Mouse (Mus musculus): ENCODE data around the gene Trim59.

The Trim59 gene

DNA sequence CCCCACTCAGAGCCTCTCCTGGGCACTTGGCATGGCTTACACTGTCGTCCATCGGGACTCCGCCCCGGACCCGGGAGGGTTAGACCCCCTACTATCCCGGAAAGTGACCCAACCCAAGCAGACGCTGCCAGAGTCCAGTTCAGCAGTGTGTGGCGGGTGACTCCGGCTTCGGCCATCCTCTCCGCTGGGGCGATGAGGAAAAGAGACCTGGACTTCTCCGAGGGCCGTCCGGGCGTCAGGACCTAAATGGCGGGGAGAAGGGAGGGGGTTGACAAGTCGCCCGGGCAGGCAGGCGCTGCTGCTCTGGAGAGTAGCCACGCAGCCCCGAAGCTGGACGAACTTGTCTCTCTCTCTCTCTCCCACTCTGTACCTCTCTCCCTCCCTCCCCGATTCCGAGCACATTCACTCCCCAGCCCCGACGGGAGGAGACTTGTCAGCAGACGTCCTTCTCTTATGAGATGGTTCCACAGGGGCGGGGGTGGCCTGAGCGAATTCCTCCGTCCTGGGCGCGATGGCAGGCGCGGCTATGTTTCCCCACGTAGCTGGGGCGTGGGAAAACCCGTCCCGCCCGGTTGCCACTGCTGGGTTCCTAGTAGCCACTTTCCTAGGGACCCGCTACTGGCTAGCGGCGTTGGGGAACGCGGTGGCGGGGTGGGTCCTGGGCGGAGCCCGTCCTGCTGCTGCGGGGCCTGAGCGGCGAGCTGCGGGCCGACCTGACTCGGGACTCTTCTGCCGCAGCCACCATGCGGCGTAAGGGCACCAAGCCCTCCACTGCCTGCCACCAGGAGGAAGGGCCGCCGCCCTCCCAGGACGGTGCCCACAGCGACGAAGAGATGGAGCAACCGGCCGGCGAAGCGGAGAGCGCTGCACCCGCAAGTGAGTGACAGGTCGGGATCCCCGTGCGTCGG, 39.0 kb downstream of the Trim59 start:
- ATAC-seq (ENCODE audit: low TSS enrichment) = no peak

DNA sequence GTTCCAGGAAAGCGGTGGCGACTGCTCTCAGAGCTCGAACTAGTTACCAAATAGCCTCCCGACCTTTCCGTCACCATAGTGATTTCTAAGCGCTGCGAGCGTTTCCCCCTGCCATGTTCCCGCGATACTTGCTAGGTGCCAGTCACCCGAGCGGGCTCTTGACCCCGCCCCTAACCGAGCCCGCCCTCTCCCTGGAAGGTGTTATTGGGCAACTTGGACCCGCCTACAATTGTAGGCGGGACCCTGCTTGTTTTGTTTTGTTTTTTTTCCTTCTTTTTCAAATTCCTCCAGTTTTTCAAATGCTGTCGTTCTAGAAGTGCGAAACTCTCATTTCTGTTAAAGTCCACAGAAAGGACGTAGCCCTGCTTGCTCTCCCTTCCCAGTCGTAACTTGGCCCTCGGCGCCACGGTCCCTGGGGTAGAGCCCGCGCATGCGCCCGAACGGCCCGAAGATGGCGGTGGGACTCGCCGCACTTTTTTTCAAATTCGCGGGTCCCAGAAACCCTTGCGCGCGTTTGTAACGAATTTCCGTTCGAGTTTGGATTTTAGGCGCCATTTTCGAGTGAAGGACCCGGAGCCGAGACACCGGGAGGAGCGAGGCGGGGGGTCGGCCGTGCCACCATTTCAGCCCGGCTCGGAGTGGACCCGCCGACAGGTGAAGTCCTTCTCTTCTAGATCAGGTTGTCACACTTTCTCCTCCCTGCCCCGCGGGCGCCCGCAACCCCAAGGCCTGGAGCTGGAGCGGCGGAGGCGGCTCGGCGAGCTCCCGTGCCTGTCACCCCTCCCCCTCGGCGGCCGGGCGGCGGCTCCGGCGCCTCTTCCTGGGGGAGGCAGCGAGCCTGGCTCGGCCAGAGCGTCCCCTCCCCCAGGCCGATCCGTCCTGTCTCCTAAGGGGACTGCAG, 39.9 kb downstream of the Trim59 start, which contains the start of the genes Ift80 and Smc4:
Ift80 (minus strand) TSS at position 134 of the 901 bp plus-strand sequence.
Smc4 (plus strand) TSS at position 302 of the 901 bp plus-strand sequence.
- peak; percentile 98 for ATAC-seq (ENCODE audit: low TSS enrichment)

DNA sequence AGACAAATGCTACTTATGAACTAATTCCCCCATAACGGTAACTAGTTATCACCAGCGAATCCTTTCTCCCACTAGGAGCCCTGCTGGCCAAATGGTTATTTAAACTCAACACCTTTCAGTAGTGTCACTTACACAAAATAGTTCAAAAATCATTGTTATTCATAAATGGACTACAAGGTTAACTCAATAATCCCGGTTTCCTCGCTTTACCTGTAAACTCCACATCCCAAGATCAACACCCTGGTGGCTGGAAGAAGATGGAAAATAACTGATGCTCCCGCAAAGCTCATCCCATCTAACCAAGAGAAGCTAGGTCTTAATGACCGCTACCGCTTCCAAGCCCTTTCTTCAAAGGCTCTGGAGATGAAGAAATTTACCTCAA, 40.5 kb downstream of the Trim59 start:
- peak; percentile 55 for ATAC-seq (ENCODE audit: low TSS enrichment)

DNA sequence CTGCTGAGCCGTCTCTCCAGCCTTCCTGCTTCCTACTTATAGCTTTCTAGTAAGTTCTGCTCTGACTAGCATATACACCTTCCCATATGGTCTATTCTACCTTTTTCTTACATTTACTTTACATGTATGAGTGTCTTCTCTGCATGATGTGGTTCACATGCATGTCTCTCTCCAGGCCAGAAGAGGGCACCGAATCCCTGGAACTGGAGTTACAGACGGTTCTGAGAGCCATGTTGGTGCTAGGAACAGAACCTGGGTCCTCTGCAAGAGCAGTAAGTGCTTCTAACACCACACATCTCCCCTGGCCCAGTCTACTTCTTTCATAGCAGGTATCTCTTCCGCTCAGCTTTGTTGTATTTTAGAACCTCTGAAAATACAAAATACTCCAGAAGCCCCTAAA, 41.8 kb downstream of the Trim59 start:
- ATAC-seq (ENCODE audit: low TSS enrichment) = no peak

DNA sequence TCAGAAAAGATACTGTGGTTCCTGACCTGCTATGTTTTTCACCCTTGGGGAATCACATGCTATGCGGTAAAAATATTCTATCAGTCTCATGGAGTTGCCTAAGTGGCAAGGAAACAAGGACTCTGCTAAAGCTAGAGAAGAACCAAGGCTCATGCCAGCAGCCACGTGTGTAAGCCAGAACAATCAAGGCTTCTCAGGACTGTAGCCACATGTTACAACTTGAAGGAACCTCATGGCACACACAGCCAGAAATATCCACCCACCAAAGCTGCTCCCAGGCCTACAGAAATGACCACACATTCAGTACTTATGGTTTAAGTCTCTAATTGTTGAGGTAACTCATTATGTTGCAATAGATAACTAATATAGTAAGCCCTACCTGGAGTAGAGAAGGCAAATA, 58.0 kb downstream of the Trim59 start:
- no peak for ATAC-seq (ENCODE audit: low TSS enrichment)
